Mouse (Mus musculus) heart, embryonic 12.5 days (tissue): ENCODE data around the gene Gtf3c4. TPM values are rescaled to one million over a fixed set of nuclear protein-coding genes. Genes with fewer than 3 reads are reported as not detected.
A peak's percentile ranks its signal among the peaks of the same experiment; 100 is the strongest.

Experiments
- ATAC-seq: fragments of 200-750 bp; cut with Nextera tagmentation; 2 replicates; pipeline ENCODE4 v1.8.0; 2017; ENCODE audit warnings: moderate TSS enrichment, moderate library complexity; ENCODE audit not compliant: insufficient number of reproducible peaks, low FRiP score
- H3K27ac ChIP-seq: fragments of 300-500 bp; sonication (generic); 2 replicates; pipeline ENCODE4 v1.5.1; 2016; ENCODE audit warnings: mild to moderate bottlenecking, moderate library complexity; ENCODE audit not compliant: poor library complexity, severe bottlenecking
- H3K27me3 ChIP-seq: fragments of 300-500 bp; sonication (generic); replicated peaks from 2 replicates; pipeline ENCODE4 v1.6.1; 2016; ENCODE audit warnings: mild to moderate bottlenecking, moderate library complexity
- H3K36me3 ChIP-seq: fragments of 300-500 bp; sonication (generic); 2 replicates; pipeline ENCODE4 v1.6.1; 2016; ENCODE audit warnings: mild to moderate bottlenecking, moderate library complexity
- H3K4me1 ChIP-seq: fragments of 300-500 bp; sonication (generic); replicated peaks from 2 replicates; pipeline ENCODE4 v1.6.1; 2016; ENCODE audit warnings: mild to moderate bottlenecking
- H3K4me2 ChIP-seq: fragments of 300-500 bp; sonication (generic); 2 replicates; pipeline ENCODE4 v1.6.1; 2016; ENCODE audit warnings: mild to moderate bottlenecking, moderate library complexity
- H3K4me3 ChIP-seq: fragments of 300-500 bp; sonication (generic); 2 replicates; pipeline ENCODE4 v1.5.1; 2016; ENCODE audit warnings: mild to moderate bottlenecking
- H3K9ac ChIP-seq: fragments of 300-500 bp; sonication (generic); 2 replicates; pipeline ENCODE4 v1.6.1; 2016; ENCODE audit warnings: mild to moderate bottlenecking, moderate library complexity
- H3K9me3 ChIP-seq: fragments of 300-500 bp; sonication (generic); replicated peaks from 2 replicates; pipeline ENCODE4 v1.6.1; 2016; ENCODE audit warnings: mild to moderate bottlenecking, moderate library complexity
- WGBS: fragments of 180-500 bp; shearing (Covaris S2); methylation state at CpG from one replicate; pipeline ENCODE4 v1.1.7; 2016; 5-methylcytosine and 5-hydroxymethylcytosine counted together
- polyA plus RNA-seq: library from polyadenylated mRNA; unstranded; fragments of >200 nt; fragmentation: Nextera tagmentation; extraction: Ambion mirVana; gene quantifications from 2 replicates; pipeline ENCODE4 v1.2.1, GENCODE M21; 2016

Gene Gtf3c4
- polyA plus RNA-seq, 1 experiment from 2014 or later = 14.7 TPM

DNA sequence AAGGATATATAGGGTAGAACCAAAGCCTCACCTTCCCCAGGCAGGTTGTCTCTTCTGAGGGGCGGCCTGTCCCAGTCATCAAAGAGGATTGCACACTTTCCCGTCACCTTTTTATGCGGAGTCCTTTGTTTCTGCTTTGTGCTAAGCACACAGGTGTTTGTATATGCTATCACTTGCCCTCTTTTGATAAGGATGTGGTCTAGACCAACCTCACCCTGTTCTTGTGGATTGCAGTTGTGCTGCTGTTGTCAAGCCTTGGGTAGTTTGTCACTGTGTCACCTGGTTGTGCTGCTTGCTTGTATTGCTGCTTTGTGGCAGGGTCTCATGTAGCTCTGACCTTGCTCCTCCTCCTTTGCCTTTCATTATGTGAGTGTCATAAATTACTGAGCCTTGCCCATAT is 12.4 kb upstream of the Gtf3c4 start:
- H3K4me1 ChIP-seq = no peaks in the 10 kb centered on the region
- H3K9ac ChIP-seq = no peak overlapping the region
- H3K9me3 ChIP-seq = no peaks in the 10 kb centered on the region
- no peak for ATAC-seq
- no peak overlapping the region for H3K4me3 ChIP-seq
- H3K27me3 ChIP-seq = no peaks in the 10 kb centered on the region
- peaks cover 45% of the 10 kb centered on the region for H3K36me3 ChIP-seq
- no peak overlapping the region for H3K27ac ChIP-seq
- H3K4me2 ChIP-seq = no peak overlapping the region
- 95% methylated on average over 3 of the region's 3 CpGs for WGBS

DNA sequence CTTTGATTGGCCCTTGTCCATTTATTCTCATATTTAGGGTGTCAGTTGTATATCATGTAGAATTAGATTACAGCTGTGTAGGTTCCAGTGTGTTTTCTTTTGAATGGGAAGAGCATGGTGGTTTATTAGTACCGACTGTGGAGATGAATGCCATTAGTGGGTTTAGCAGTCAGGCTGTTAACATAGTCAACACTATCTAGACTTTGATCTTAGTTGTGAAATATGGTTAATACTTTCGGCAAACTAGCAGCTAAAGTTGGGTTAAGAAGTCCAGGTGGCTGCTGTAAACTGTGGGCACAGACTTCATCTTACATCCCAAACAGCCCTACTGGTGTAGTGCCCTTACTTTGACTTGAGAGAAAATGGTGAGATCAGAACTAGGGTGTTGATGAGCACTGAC is 8.7 kb upstream of the Gtf3c4 start:
- H3K4me1 ChIP-seq = no peaks in the 10 kb centered on the region
- H3K36me3 ChIP-seq = peaks cover 54% of the 10 kb centered on the region
- no peaks in the 10 kb centered on the region for H3K9me3 ChIP-seq
- ATAC-seq = no peak
- no peaks in the 10 kb centered on the region for H3K27me3 ChIP-seq
- 87% methylated on average over 2 of the region's 2 CpGs for WGBS
- no peak overlapping the region for H3K4me2 ChIP-seq
- no peak overlapping the region for H3K9ac ChIP-seq
- no peak overlapping the region for H3K4me3 ChIP-seq
- no peak overlapping the region for H3K27ac ChIP-seq

DNA sequence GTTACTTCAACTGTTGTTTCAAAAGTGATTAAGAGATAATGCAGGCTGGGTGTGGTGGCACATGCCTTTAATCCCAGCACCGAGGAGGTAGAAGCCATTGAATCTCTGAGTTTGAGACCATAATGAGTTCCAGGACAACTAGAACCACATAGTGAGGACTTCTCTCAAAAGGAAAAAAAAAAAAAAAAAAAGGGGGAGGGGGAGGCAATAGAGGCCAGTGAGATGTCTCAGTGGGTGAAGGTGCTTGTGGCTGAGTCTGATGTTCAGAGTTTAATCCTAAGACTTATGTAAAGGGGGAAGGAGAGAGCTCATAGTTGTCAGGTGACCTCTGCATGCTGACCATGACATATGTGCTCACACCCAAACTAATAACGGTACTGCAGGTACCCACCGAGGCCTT is 1.9 kb upstream of the Gtf3c4 start:
- 64% methylated on average over 3 of the region's 3 CpGs for WGBS
- no peak for ATAC-seq
- Histone ChIP-seq H3K4me2 (peak overlapping the region; percentile 90), H3K4me1 (peaks cover 28% of the 10 kb centered on the region), H3K9me3 (no peaks in the 10 kb centered on the region), H3K36me3 (peaks cover 20% of the 10 kb centered on the region), H3K27me3 (no peaks in the 10 kb centered on the region), H3K4me3 (no peak overlapping the region), H3K27ac (no peak overlapping the region), H3K9ac (no peak overlapping the region)

DNA sequence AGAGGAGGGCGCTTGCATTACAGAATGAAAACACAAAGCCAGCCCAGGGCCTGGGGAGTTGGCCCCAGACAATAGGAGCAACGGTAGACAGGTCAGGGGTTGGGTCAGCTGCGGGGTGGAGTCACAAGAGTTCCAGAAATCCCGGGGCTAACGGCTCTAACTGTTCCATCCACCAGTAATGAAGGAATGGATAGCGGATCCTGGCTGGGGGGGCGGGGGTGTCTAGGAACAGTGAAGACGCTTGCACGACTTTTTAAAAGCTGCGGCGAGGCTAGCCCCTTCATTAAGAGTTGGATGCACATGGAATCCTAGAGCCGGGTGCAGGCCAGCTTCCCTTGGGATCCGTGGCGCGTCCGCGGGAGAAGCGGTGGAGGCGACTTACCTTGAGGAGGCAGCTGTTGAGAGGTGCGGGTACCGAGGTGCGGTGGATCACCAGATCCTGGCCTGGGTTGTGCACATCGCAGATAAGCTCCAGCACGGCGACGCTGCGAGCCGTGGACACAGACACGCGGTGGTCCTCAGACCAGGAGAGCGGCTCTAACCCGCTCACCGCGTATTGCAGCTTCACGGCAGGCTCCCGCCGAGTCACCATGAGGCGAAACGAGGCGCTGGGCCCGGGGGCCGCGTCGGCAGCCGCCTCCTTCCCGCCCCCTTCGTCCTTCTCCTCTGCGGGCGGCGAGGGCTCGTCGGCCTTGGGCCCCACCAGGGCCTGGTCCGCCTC is 499 bp downstream of the Gtf3c4 start:
- no peaks in the 10 kb centered on the region for H3K27me3 ChIP-seq
- peak overlapping the region; percentile 90 for H3K4me2 ChIP-seq
- peak overlapping the region; percentile 92 for H3K9ac ChIP-seq
- H3K4me3 ChIP-seq = peak overlapping the region; percentile 81
- peaks cover 6% of the 10 kb centered on the region for H3K36me3 ChIP-seq
- WGBS = 0% methylated on average over 53 of the region's 53 CpGs
- ATAC-seq = peak; percentile 69
- peaks cover 39% of the 10 kb centered on the region for H3K4me1 ChIP-seq
- H3K27ac ChIP-seq = peak overlapping the region; percentile 73
- no peaks in the 10 kb centered on the region for H3K9me3 ChIP-seq

DNA sequence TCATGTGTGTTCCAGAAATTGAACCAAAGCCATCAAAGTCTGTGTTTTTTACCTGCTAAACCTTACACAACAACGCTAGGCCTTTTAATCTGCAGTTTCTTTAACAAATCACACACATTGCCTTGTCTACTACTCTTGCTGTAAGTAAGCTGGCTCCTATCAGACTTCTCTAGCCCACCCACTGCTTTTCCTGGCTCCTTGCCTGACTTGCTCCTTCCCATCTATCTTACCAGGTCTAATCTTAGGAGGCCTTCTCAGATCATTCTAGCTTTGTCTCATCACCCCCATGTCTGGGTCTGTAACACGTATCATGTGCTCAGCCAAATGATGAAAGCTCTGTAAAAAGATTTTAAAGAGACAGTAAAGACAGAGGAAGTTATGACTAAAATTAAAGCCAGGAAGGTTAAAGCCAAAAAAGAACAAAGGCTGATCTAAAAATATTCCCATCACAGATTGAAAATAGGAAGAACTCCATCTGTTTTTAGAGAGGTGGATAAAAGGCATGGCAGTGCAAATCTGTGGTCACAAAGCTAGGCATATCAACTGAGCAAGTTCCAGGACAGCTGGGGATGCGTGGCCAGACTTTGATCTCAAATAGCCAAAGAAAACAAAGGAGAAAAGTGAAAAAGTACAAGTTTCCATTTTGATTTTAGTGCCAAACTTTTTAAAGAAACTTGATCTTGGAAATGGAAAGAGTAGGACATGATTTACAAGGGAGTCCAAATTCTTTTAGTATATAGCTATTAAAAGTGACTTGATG is 3.8 kb downstream of the Gtf3c4 start:
- peaks cover 34% of the 10 kb centered on the region for H3K36me3 ChIP-seq
- H3K4me1 ChIP-seq = peaks cover 30% of the 10 kb centered on the region
- H3K4me2 ChIP-seq = no peak overlapping the region
- no peak for ATAC-seq
- peak overlapping the region; percentile 25 for H3K27ac ChIP-seq
- no peak overlapping the region for H3K4me3 ChIP-seq
- 39% methylated on average over 3 of the region's 3 CpGs for WGBS
- no peak overlapping the region for H3K9ac ChIP-seq
- H3K27me3 ChIP-seq = no peaks in the 10 kb centered on the region
- no peaks in the 10 kb centered on the region for H3K9me3 ChIP-seq

DNA sequence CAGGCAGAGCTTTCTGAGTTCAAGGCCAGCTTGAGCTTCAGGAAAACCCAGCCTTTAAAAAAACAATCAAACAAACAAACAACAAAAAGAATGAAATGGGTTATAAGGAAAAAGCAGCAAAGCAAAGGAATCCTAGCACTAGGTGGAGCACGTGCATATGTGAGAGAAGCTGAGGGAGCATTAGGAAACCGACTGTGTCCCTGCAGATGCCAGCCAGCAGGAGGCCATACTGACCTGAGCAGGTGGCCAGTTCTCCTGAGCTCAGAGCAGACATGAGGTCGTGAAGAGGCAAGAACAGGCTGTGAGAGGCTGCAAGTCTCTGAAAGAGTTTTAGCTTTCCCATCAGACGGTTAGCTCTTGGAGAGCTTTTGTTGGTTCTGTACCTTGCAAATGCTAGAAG is 10.9 kb downstream of the Gtf3c4 start:
- WGBS = 38% methylated on average over 4 of the region's 4 CpGs
- no peak for ATAC-seq
- no peaks in the 10 kb centered on the region for H3K27me3 ChIP-seq

DNA sequence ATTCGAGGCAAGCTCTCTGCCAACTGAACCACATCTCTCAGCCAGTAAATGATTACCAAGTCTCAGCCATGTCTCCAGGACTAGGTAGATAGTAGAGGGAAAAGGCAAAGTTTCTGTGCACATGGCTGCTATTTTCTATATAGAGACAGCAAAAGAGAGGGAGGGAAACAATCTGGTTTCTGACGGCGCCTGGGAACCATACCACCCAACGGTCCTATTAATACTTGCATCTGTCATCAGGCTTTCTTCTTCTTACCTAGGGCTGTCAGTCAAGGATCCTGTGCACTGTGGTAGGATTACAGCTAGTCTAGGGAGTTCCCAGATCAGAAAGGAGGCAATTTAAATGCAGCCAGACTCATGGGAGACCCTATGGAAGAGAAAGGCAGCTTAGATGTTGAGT is 21.3 kb downstream of the Gtf3c4 start:
- H3K4me1 ChIP-seq = no peaks in the 10 kb centered on the region

More for the DNA sequence above, 10.9 kb downstream of the Gtf3c4 start:
- Histone ChIP-seq H3K4me1 (no peaks in the 10 kb centered on the region), H3K4me3 (no peak overlapping the region), H3K9ac (no peak overlapping the region), H3K4me2 (no peak overlapping the region), H3K36me3 (peaks cover 86% of the 10 kb centered on the region), H3K27ac (no peak overlapping the region), H3K9me3 (no peaks in the 10 kb centered on the region)

DNA sequence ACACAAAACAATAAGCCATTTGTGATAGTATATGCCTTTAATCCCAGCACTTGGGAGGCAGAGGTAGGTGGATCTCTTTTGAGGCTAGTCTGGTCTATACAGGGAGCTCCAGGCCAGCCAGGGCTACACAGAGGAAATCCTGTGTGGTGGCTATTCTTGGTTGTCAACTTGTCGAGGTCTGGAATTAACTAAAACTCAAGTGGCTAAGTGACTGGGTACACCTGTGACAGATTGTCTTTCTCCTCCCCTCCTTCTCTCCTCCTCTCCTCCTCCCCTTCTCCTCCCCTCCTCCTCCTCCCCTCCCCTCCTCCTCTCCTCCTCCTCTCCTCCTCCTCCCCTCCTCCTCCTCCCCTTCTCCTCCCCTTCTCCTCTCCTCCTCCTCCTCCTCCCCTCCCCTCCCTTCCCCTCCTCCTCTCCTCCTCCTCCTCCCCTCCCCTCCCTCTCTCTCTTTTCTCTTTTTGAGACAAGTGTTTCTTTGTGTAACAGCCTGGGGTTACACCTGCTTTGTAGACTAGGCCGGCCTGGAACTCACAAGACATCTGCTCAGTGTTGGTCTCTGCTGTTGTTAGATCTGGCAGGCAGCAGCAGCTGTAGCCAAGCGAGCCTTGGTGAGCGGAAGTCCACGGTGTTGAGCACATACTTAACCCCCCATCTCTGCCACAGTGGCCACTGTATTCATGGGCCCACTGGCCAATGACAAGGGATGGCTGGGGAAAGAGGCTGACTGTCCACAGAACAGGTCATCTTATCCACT is 29.7 kb downstream of the Gtf3c4 start:
- H3K4me1 ChIP-seq = no peaks in the 10 kb centered on the region
- H3K27ac ChIP-seq = no peak overlapping the region
- no peaks in the 10 kb centered on the region for H3K27me3 ChIP-seq
- ATAC-seq = no peak
- no peak overlapping the region for H3K9ac ChIP-seq
- WGBS = 52% methylated on average over 5 of the region's 5 CpGs
- H3K36me3 ChIP-seq = no peaks in the 10 kb centered on the region
- H3K4me2 ChIP-seq = no peak overlapping the region
- 0 out of 2 replicates have a peak, but pooled peaks cover 2% of the 10 kb centered on the region for H3K9me3 ChIP-seq
- H3K4me3 ChIP-seq = no peak overlapping the region

More for the DNA sequence above, 21.3 kb downstream of the Gtf3c4 start:
- no peak overlapping the region for H3K27ac ChIP-seq
- 56% methylated on average over 4 of the region's 4 CpGs for WGBS
- no peak overlapping the region for H3K9ac ChIP-seq
- peaks cover 9% of the 10 kb centered on the region for H3K36me3 ChIP-seq
- no peak overlapping the region for H3K4me3 ChIP-seq
- no peak for ATAC-seq
- H3K27me3 ChIP-seq = no peaks in the 10 kb centered on the region
- no peak overlapping the region for H3K4me2 ChIP-seq
- no peaks in the 10 kb centered on the region for H3K9me3 ChIP-seq

DNA sequence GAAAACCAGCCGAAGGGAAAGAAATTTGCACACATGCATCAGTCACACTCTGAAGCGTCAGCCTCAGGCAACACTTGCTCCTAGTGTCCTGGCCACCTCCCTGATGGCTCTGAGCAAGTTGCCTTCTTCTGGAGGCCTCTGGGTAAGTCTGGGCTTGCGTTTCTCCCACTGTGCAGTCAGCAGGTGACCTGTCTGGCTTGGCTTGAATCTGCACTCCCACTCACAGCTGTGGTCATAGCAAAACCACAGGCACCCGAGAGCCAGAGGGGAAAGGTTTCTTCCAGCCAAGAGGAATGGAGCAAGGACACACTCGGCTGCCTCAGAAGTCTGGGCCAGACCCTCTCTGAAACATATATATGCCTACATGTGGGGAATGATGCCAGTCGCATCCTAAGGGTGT is 31.3 kb downstream of the Gtf3c4 start:
- H3K9me3 ChIP-seq = 0 out of 2 replicates have a peak, but pooled peaks cover 2% of the 10 kb centered on the region
- 77% methylated on average over 6 of the region's 6 CpGs for WGBS
- H3K4me2 ChIP-seq = no peak overlapping the region
- no peak overlapping the region for H3K4me3 ChIP-seq
- no peak overlapping the region for H3K9ac ChIP-seq
- H3K4me1 ChIP-seq = no peaks in the 10 kb centered on the region
- H3K36me3 ChIP-seq = no peaks in the 10 kb centered on the region
- H3K27ac ChIP-seq = no peak overlapping the region
- no peak for ATAC-seq
- no peaks in the 10 kb centered on the region for H3K27me3 ChIP-seq

DNA sequence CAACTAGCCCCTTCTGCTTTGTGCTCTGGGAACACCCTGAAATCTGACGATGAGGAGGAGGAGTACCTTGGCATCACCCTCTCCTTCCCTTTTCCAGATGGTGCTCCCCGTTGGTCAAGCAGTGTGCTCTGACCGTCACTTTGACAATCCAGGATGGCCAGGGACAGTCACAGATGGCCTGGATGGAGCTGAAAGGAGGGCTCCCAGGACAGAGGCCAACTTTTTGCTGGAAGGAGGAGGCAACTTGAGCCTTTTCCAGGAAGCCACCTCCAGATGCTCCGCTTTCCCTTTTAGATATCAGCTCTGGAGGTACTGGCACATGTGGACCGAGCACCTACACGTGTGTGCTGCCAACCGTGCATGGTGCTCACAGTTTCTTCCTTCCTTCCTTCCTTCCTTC is 36.8 kb downstream of the Gtf3c4 start:
- Histone ChIP-seq H3K27ac (no peak overlapping the region), H3K4me1 (peaks cover 16% of the 10 kb centered on the region), H3K9me3 (0 out of 2 replicates have a peak, but pooled peaks cover 2% of the 10 kb centered on the region), H3K27me3 (no peaks in the 10 kb centered on the region), H3K4me3 (no peak overlapping the region), H3K9ac (no peak overlapping the region), H3K36me3 (no peaks in the 10 kb centered on the region), H3K4me2 (no peak overlapping the region)
- 76% methylated on average over 7 of the region's 7 CpGs for WGBS
- ATAC-seq = no peak

DNA sequence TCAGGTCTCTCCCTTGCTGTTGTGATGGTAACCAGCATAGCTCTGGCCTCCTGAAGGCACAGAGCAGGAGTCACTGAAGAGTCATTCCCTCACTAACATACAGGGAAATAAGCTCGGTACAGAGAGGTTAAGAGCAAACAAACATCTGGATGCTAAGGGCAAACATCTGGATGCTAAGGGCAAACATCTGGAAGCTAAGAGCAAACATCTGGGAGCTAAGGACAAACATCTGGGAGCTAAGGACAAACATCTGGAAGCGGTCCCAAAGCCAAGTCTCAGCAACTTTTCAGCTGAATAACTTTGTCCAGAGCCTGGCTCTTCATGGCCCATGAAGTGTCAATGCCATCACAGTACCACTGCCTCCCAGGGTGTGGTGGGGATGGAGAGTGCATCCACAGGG is 40.6 kb downstream of the Gtf3c4 start:
- 73% methylated on average over 2 of the region's 2 CpGs for WGBS
- Histone ChIP-seq H3K9me3 (no peaks in the 10 kb centered on the region), H3K4me1 (peaks cover 21% of the 10 kb centered on the region), H3K4me2 (no peak overlapping the region), H3K27me3 (no peaks in the 10 kb centered on the region), H3K9ac (no peak overlapping the region), H3K36me3 (no peaks in the 10 kb centered on the region), H3K27ac (no peak overlapping the region), H3K4me3 (no peak overlapping the region)
- ATAC-seq = no peak
